Mouse (Mus musculus) forebrain, embryonic 15.5 days (tissue): Measurements from ENCODE around the gene Hnrnpul1. TPM values are rescaled to one million over a fixed set of nuclear protein-coding genes. Genes with fewer than 3 reads are reported as not detected.
"Not testable (repeated sequence)": the region's sequence is repeated elsewhere in the genome, so short reads cannot be mapped to it uniquely, and the experiment has no call there.

Experiments used
- ATAC-seq: fragments of 200-750 bp; cut with Nextera tagmentation; replicated peaks from 2 replicates; pipeline ENCODE4 v1.8.0; 2017; ENCODE audit warnings: mild to moderate bottlenecking, moderate TSS enrichment, moderate library complexity
- H3K27ac ChIP-seq: fragments of 300-500 bp; sonication (generic); replicated peaks from 2 replicates; pipeline ENCODE4 v1.5.1; 2015; ENCODE audit warnings: mild to moderate bottlenecking, inconsistent platforms
- H3K27me3 ChIP-seq: fragments of 300-500 bp; sonication (generic); 2 replicates; pipeline ENCODE4 v1.6.1; 2015; ENCODE audit warnings: inconsistent platforms
- H3K36me3 ChIP-seq: fragments of 300-500 bp; sonication (generic); 2 replicates; pipeline ENCODE4 v1.6.1; 2015; ENCODE audit warnings: mild to moderate bottlenecking, inconsistent platforms
- H3K4me1 ChIP-seq: fragments of 300-500 bp; sonication (generic); 2 replicates; pipeline ENCODE4 v1.6.1; 2015; ENCODE audit warnings: inconsistent platforms
- H3K4me2 ChIP-seq: fragments of 300-500 bp; sonication (generic); replicated peaks from 2 replicates; pipeline ENCODE4 v1.6.1; 2015; ENCODE audit warnings: mild to moderate bottlenecking, inconsistent platforms
- H3K4me3 ChIP-seq: fragments of 300-500 bp; sonication (generic); 2 replicates; pipeline ENCODE4 v1.5.1; 2015; ENCODE audit warnings: mild to moderate bottlenecking, inconsistent platforms
- H3K9ac ChIP-seq: fragments of 300-500 bp; sonication (generic); replicated peaks from 2 replicates; pipeline ENCODE4 v1.6.1; 2015; ENCODE audit warnings: mild to moderate bottlenecking, inconsistent platforms
- H3K9me3 ChIP-seq: fragments of 300-500 bp; sonication (generic); 2 replicates; pipeline ENCODE4 v1.6.1; 2016; ENCODE audit warnings: inconsistent platforms
- WGBS: fragments of 180-500 bp; shearing (Covaris S2); methylation state at CpG from one replicate; pipeline ENCODE4 v1.1.7; 2015; ENCODE audit warnings: mixed read lengths; 5-methylcytosine and 5-hydroxymethylcytosine counted together
- polyA plus RNA-seq: library from polyadenylated mRNA; unstranded; fragments of >200 nt; fragmentation: Nextera tagmentation; extraction: Ambion mirVana; gene quantifications from 2 replicates; pipeline ENCODE4 v1.2.1, GENCODE M21; 2015

Hnrnpul1 gene
- polyA plus RNA-seq, 1 experiment from 2014 or later = 51.8 TPM

DNA sequence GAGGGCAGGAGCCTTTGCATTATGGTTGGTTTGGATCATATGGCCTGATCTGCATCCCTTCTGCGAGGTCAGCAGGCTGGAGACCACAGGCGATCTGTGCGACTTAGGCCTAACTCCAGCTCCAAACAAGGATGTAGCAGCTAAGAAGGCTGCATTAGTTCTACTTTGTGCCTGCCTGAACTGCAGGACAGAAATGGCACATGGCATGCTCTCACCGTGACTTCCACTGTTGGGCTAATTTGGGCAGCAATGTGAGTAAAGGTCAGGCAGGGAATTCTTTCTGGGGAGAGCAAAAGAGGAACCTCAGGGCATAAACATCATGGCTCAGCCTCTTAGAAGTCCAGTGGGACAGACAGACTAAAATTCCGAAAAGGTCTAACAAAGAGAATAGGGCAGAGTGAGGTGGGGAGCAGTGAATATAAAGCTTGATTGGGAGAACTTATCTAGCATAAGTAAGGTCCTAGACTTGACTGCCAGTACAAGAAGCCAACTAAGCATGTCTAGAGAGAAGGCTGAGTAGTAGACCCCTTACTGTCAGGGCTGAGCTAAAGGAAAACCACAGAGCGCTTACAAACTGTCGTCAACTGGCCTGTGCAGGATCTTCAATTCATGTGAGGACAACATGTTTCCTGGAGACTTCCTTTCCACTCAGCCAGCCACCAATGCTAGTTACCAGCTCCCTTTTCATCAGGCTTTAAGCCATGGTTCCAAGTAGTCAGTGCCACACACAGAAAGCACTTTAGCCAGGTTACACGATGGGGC is 23.1 kb downstream of the Hnrnpul1 start:
- Histone ChIP-seq H3K4me3 (no peak overlapping the region), H3K27me3 (no peaks in the 10 kb centered on the region), H3K9me3 (no peaks in the 10 kb centered on the region), H3K4me2 (no peak overlapping the region), H3K4me1 (no peaks in the 10 kb centered on the region), H3K9ac (no peak overlapping the region), H3K36me3 (peaks cover 94% of the 10 kb centered on the region), H3K27ac (no peak overlapping the region)
- 92% methylated on average over 8 of the region's 8 CpGs for WGBS
- no peak for ATAC-seq

DNA sequence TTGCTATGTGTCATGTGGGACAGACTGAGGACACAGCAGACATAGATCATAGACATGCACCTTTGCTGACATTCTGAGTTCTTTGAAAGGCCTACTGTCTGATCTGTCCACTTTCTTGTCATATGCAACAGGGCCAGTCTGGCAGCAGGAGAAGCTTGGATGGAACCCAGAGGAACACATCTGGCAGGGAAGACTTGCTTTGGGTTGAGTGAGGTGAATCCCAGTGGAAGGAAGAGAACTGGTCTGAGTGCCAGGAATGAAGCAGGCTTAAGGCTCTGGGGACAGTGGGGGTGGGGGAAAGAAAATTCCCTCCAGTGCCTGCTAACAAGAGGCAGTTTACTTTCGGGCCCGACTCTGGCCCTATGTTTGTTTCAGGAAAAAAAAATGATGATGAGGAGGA is 24.7 kb downstream of the Hnrnpul1 start:
- peaks cover 95% of the 10 kb centered on the region for H3K36me3 ChIP-seq
- no peak overlapping the region for H3K4me2 ChIP-seq
- WGBS = 91% methylated on average over 2 of the region's 2 CpGs
- no peaks in the 10 kb centered on the region for H3K9me3 ChIP-seq
- H3K4me3 ChIP-seq = no peak overlapping the region
- H3K27ac ChIP-seq = no peak overlapping the region
- H3K27me3 ChIP-seq = no peaks in the 10 kb centered on the region
- ATAC-seq = no peak
- H3K9ac ChIP-seq = no peak overlapping the region
- H3K4me1 ChIP-seq = no peaks in the 10 kb centered on the region

DNA sequence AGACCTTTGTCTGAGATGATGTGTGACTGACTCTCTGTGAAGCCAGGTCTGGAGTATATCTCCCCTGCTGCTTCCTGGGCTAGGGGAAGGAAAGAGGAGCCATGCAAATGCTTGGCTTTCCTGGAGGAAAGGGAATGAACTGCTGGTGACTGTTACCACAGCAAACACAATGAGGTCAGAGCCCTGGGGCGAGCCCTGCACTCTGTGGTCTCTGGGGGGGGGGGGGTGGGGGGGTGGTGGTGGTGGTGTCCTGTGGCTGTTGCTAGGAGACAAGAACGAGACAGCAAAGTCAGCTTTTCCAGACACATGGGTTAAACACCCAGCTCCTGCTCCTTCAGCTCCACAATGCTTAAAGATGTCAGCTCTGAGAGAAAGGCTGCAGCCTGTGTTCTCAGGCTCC is 25.2 kb downstream of the Hnrnpul1 start:
- Histone ChIP-seq H3K4me3 (no peak overlapping the region), H3K36me3 (peaks cover 95% of the 10 kb centered on the region), H3K27ac (no peak overlapping the region), H3K4me2 (no peak overlapping the region), H3K9me3 (no peaks in the 10 kb centered on the region), H3K4me1 (no peaks in the 10 kb centered on the region), H3K9ac (no peak overlapping the region), H3K27me3 (no peaks in the 10 kb centered on the region)
- 72% methylated on average over 2 of the region's 2 CpGs for WGBS
- no peak for ATAC-seq

DNA sequence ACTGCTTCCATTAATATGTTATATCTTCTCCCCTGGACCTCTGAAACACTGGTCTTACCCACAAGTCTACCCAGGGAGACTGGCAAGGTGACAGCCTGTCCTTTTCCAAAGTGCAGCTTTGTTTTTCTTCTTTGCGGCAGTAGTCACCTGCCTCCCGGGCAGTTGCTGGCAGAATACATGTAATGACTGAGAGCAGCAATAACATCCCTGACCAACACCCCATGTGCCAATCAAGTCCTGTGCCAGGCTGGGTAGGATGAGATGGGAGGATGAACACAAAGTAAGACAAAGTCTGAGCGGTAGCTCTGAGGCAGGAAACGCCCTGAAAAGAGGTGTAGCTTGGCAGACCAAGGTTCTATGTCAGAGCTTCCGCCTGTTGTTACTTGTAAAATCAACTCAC is 26.8 kb downstream of the Hnrnpul1 start:
- WGBS = 94% methylated on average over 5 of the region's 5 CpGs
- Histone ChIP-seq H3K27me3 (no peaks in the 10 kb centered on the region), H3K4me2 (no peak overlapping the region), H3K9ac (no peak overlapping the region), H3K36me3 (peaks cover 96% of the 10 kb centered on the region), H3K4me3 (no peak overlapping the region), H3K27ac (no peak overlapping the region), H3K4me1 (no peaks in the 10 kb centered on the region), H3K9me3 (no peaks in the 10 kb centered on the region)
- ATAC-seq = no peak

DNA sequence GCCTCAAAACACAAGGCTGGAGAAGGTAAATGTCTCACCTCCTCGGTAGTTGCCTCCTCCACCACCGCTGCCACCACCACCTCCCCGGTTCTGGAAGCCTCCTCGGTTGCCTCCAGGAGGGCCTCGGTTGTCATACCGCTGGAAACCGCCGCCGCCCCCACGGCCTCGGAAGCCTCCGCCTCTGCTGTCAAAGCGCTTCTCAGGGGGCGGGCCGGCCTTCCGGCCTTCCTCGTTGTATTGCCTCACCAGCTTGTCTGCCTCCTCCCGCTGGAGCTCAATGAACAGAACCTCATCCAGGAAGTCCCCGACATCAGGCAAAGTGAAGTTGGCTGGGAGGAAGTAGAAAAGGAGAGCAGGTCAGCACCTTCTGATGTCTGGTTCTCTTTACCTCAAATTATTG is 28.7 kb downstream of the Hnrnpul1 start:
- H3K4me2 ChIP-seq = no peak overlapping the region
- peaks cover 94% of the 10 kb centered on the region for H3K36me3 ChIP-seq
- no peak overlapping the region for H3K9ac ChIP-seq
- H3K4me3 ChIP-seq = no peak overlapping the region
- WGBS = 88% methylated on average over 19 of the region's 19 CpGs
- no peak overlapping the region for H3K27ac ChIP-seq
- H3K27me3 ChIP-seq = no peaks in the 10 kb centered on the region
- H3K4me1 ChIP-seq = no peaks in the 10 kb centered on the region
- ATAC-seq = no peak
- no peaks in the 10 kb centered on the region for H3K9me3 ChIP-seq

DNA sequence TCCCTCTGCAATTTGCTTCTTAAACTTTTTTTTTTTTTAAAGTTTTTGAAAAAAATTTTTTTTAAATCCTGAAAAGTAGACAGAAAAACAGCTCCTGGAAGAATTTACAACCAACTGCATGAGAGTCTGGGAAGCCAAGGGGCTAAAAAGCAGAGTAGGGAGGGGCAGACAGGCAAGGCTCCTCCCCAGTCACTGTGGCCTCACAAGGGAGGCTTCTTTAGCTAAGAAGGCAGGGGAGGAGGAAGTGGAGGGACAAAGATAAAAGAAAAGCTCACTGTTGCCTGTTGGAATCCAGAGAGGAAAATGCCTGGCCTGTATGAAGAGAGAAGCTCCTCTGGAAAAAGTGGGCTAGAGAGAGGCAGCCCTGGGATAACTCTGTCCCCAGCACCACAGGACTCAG is 32.8 kb downstream of the Hnrnpul1 start:
- peaks cover 58% of the 10 kb centered on the region for H3K36me3 ChIP-seq
- H3K27ac ChIP-seq, H3K4me2 ChIP-seq, H3K9ac ChIP-seq, H3K27me3 ChIP-seq, H3K4me3 ChIP-seq, ATAC-seq, H3K9me3 ChIP-seq: not testable (repeated sequence)
- peaks cover 23% of the 10 kb centered on the region for H3K4me1 ChIP-seq

DNA sequence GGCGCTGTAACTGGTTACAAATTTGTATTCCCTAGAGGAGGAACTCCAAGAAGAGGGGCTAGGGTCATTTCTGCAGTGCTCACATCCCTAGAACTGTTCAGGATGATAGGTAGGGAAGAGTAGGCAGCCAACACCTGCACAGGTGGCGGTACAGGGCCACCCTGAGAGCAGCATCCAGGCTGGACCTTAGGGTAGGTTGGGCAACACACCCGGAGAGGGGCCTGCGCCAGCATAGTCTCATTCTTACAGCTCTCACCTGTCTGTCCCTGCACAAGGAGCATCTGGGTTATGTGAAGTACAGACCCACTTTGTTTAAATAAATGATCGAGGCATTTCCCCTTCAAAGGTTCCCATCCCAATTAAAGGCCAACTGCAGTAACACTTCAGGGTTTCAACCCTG is 33.8 kb downstream of the Hnrnpul1 start:
- ATAC-seq = no peak
- no peak overlapping the region for H3K4me3 ChIP-seq
- H3K9me3 ChIP-seq = no peaks in the 10 kb centered on the region
- H3K4me1 ChIP-seq = peaks cover 23% of the 10 kb centered on the region
- H3K36me3 ChIP-seq = peaks cover 52% of the 10 kb centered on the region
- 92% methylated on average over 5 of the region's 5 CpGs for WGBS
- H3K27me3 ChIP-seq = no peaks in the 10 kb centered on the region
- H3K27ac ChIP-seq = no peak overlapping the region
- H3K9ac ChIP-seq = no peak overlapping the region
- H3K4me2 ChIP-seq = no peak overlapping the region

DNA sequence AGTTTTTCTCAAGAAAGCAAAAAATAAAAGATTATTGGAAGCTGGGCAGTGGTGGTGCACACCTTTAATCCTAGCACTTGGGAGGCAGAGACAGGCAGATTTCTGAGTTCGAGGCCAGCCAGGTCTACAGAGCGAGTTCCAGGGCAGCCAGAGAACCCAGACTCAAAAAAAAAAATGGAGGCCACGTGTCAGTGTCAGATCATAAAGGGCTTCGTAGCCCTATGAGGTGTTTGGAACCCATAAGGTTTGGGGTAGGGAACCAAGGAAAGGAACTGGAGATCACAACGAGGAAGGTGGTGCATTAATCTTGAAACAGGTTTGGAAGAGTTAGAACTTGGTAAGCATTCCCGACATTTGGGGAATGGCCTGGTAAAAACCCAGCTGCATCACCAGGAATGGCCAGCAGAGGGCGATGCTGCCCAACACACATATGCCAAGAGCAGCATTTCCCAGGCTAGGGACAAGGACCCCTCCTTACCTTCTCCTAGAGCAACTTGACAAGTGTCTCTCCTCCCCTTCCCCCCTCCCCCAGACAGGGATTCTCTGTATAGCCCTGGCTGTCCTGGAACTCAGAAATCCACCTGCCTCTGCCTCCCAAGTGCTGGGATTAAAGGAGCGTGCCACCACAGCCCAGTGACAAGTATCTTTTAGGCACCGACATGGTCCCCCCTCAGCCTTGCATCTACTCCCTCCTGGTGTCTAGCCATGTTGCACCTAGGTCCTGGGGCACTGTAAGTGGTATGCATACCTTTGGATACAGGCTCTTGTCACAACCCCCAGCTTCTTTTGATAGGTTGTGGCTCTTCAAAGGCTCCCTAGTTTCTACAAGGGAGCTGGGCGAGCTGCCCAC is 34.6 kb downstream of the Hnrnpul1 start:
- Histone ChIP-seq H3K9me3 (no peaks in the 10 kb centered on the region), H3K36me3 (peaks cover 52% of the 10 kb centered on the region), H3K4me1 (peaks cover 23% of the 10 kb centered on the region), H3K27ac (no peak overlapping the region), H3K9ac (no peak overlapping the region), H3K4me3 (no peak overlapping the region; the same call in 1 of the 2 replicates), H3K27me3 (no peaks in the 10 kb centered on the region), H3K4me2 (peak overlapping the region; percentile 57; the same call in 1 of the 2 replicates)
- ATAC-seq = peak; percentile 46
- WGBS = 61% methylated on average over 10 of the region's 10 CpGs

DNA sequence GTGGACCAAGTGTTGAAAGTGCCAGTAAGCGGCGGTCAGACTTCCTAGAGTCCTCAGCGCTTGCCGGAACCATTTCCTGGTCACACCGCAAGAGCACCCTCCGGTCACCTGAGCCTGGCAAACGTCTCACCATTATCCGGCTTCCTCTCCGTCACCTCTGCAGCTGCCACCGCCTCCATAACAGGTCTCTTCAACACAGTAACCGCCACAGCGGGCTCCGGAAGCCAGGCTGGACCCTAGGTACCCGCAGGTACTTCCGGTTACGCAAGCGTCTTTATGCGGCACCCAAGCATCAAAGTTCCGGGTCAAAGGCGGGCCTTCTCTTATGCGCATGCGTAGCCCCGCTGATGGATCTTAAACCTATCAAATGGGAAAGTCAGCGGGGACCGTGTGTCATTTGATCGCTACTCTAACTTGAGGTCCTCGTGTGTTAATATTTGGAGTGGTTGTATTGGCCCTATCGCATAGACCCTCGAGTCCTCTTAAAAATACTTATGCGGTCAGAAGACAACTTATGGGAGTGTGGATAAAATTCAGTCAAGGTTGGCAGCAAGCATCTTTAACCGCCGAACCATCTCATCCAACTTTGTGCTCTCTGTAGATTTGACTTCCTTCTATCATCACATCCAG is 35.7 kb downstream of the Hnrnpul1 start, which contains the start of gene Ccdc97:
Gene Ccdc97, minus strand, starts transcription at position 301 of the 630 bp plus-strand sequence.
- Histone ChIP-seq H3K4me1 (peaks cover 23% of the 10 kb centered on the region), H3K4me2 (peak within 1 kb of the TSS; percentile 57), H3K4me3 (peak within 1 kb of the TSS; percentile 73), H3K27me3 (no peaks in the 10 kb centered on the region), H3K9me3 (no peaks in the 10 kb centered on the region), H3K36me3 (peaks cover 52% of the 10 kb centered on the region), H3K27ac (peak within 1 kb of the TSS; percentile 74), H3K9ac (peak within 1 kb of the TSS; percentile 64)
- 3% methylated on average over 32 of the region's 32 CpGs for WGBS
- peak; percentile 88 for ATAC-seq

GRCm38 (mm10) chr7:25717478-25717877 is 37.1 kb downstream of the Hnrnpul1 start:
- Histone ChIP-seq H3K27me3 (no peaks in the 10 kb centered on the region), H3K9me3 (no peaks in the 10 kb centered on the region), H3K27ac (no peak overlapping the region), H3K4me1 (peaks cover 23% of the 10 kb centered on the region), H3K36me3 (peaks cover 52% of the 10 kb centered on the region), H3K9ac (0 out of 2 replicates have a peak overlapping the region, but pooled peaks have one; percentile 64), H3K4me2 (peak overlapping the region; percentile 57; the same call in 1 of the 2 replicates), H3K4me3 (peak overlapping the region; percentile 73; the same call in 1 of the 2 replicates)
- 90% methylated on average over 3 of the region's 3 CpGs for WGBS
- no peak for ATAC-seq

DNA sequence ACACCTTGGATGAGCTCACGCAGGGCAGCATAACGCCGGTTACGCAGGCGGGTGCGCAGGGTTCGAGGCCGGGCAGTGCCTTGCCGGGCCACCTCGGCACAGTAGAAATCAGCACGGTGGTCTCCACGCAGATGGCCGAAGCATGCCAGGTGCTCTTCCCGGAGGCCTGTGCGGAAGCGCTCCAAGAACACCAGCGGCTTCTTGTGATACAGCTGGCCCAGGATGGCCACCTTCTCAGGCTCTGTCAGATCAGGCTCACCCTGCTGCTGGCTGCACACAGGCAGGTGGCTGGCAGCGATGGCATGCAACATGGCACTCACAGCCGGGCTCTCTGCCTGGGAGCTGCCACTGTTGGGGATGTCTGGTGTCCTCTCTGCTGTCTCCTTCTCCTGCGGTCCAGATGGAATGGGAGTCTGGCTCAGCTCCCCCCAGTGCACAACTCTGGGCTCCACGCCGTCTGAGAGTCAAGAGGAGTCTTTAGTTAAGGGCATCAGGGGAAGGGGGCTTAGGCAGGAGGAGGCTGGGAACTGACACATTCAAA is 38.8 kb downstream of the Hnrnpul1 start:
- no peak overlapping the region for H3K9ac ChIP-seq
- 95% methylated on average over 22 of the region's 22 CpGs for WGBS
- H3K27ac ChIP-seq = no peak overlapping the region
- H3K27me3 ChIP-seq = no peaks in the 10 kb centered on the region
- H3K4me2 ChIP-seq = no peak overlapping the region
- peaks cover 43% of the 10 kb centered on the region for H3K36me3 ChIP-seq
- peaks cover 24% of the 10 kb centered on the region for H3K4me1 ChIP-seq
- no peak overlapping the region for H3K4me3 ChIP-seq
- no peak for ATAC-seq
- H3K9me3 ChIP-seq = no peaks in the 10 kb centered on the region

GRCm38 (mm10) chr7:25714581-25714980 is 40.0 kb downstream of the Hnrnpul1 start:
- no peak overlapping the region for H3K9ac ChIP-seq
- no peak overlapping the region for H3K4me3 ChIP-seq
- H3K27me3 ChIP-seq = no peaks in the 10 kb centered on the region
- no peak for ATAC-seq
- H3K36me3 ChIP-seq = peaks cover 41% of the 10 kb centered on the region
- H3K4me2 ChIP-seq = no peak overlapping the region
- 93% methylated on average over 8 of the region's 8 CpGs for WGBS
- no peaks in the 10 kb centered on the region for H3K9me3 ChIP-seq
- H3K4me1 ChIP-seq = peaks cover 30% of the 10 kb centered on the region
- H3K27ac ChIP-seq = no peak overlapping the region
